Mouse (Mus musculus) cerebellum, postnatal 25 days (tissue): Measurements from ENCODE around the gene Pdxk.
"Not testable (repeated sequence)": the region's sequence is repeated elsewhere in the genome, so short reads cannot be mapped to it uniquely, and the experiment has no call there.

Source experiments
- DNase-seq, 2 experiments: peaks; one replicate each; pipeline ENCODE4 v3.0.0; 2021; ENCODE audit warnings: mixed read lengths in 2 of 2

Pdxk gene

GRCm38 (mm10) chr10:78464792-78465207, at the start of gene Pdxk:
Gene Pdxk (minus strand): TSS chr10:78464975.
- peak; percentile 95 to 98 for DNase-seq

GRCm38 (mm10) chr10:78502986-78503733, 38.4 kb upstream of the Pdxk start:
- DNase-seq = no peak

- DNase-seq = peak; percentile 84 to 90
Measured at GRCm38 (mm10) chr10:78487431-78488086, 22.8 kb upstream of the Pdxk start.

- no peak for DNase-seq
Measured at GRCm38 (mm10) chr10:78486871-78487270, 22.1 kb upstream of the Pdxk start.

GRCm38 (mm10) chr10:78485369-78485768, 20.6 kb upstream of the Pdxk start:
- not testable (repeated sequence) for DNase-seq

- peak; percentile 48 to 66 for DNase-seq
Measured at GRCm38 (mm10) chr10:78481928-78482499, 17.2 kb upstream of the Pdxk start.

GRCm38 (mm10) chr10:78480954-78481927, 16.5 kb upstream of the Pdxk start:
- DNase-seq = no peak

GRCm38 (mm10) chr10:78476821-78477220, 12.0 kb upstream of the Pdxk start:
- DNase-seq = no peak

GRCm38 (mm10) chr10:78474759-78475158, 10.0 kb upstream of the Pdxk start:
- DNase-seq = no peak

- DNase-seq = no peak
Measured at GRCm38 (mm10) chr10:78473434-78473833, 8.7 kb upstream of the Pdxk start.

GRCm38 (mm10) chr10:78472046-78472445, 7.3 kb upstream of the Pdxk start:
- DNase-seq = no peak

GRCm38 (mm10) chr10:78470582-78471313, 6.0 kb upstream of the Pdxk start:
- no peak for DNase-seq

GRCm38 (mm10) chr10:78467761-78468310, 3.1 kb upstream of the Pdxk start:
- peak in 1 of 2 experiments; percentile 50 for DNase-seq

GRCm38 (mm10) chr10:78466647-78467046, 1.9 kb upstream of the Pdxk start:
- DNase-seq = no peak

GRCm38 (mm10) chr10:78465472-78465871, 697 bp upstream of the Pdxk start:
- no peak for DNase-seq

- no peak for DNase-seq
Measured at GRCm38 (mm10) chr10:78464201-78464791, 479 bp downstream of the Pdxk start.

GRCm38 (mm10) chr10:78463769-78464167, 1.0 kb downstream of the Pdxk start:
- peak in 1 of 2 experiments; percentile 45 for DNase-seq

GRCm38 (mm10) chr10:78462945-78463768, 1.6 kb downstream of the Pdxk start:
- DNase-seq = no peak

- no peak for DNase-seq
Measured at GRCm38 (mm10) chr10:78461767-78462166, 3.0 kb downstream of the Pdxk start.

- DNase-seq = no peak
Measured at GRCm38 (mm10) chr10:78460463-78460862, 4.3 kb downstream of the Pdxk start.
